8 mouse cellular contexts compared by ENCODE assay signal in the genomic region with DNA sequence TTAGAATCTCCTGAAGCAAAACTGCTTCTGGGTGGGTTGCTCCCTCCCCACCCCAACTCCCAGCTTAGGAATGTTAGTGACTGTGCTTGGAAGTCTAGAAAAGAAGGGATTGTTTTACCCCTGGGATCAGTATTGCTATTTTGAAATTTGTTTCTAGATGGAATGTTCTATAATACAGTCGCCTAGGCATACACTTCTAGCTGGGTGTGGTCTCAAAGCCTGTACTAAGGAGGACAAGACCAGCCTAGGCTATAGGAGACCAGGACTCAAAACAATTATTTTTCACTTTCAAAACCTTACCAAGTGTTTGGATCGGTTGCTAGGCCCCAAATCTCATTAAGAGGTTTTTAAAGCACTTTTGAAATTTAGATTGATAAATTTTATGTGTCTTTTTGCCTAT. TPM values are rescaled to one million over a fixed set of nuclear protein-coding genes. Genes with fewer than 3 reads are reported as not detected.
DNase-seq lines count a peak whose midpoint lies in the region; ATAC-seq lines count a peak whose summit lies in the region.

No protein-coding gene starts in this region.

- peak overlapping the region; percentile 78 for H3K27ac ChIP-seq in kidney, embryonic 16.5 days (ENCODE audit: low read length)
- H3K27ac ChIP-seq in embryonic facial prominence, embryonic 10.5 days (replicated peaks): peak overlapping the region; percentile 97
- peak overlapping the region; percentile 47 for H3K27ac ChIP-seq in hindbrain, embryonic 15.5 days (replicated peaks)
- H3K27ac ChIP-seq in midbrain, embryonic 16.5 days (ENCODE audit: low read length): 0 out of 2 replicates have a peak overlapping the region, but pooled peaks have one; percentile 1

- peaks cover 6% of the 10 kb centered on the region for H3K36me3 ChIP-seq in kidney, embryonic 16.5 days (ENCODE audit: insufficient read depth, low read length)
- H3K36me3 ChIP-seq in embryonic facial prominence, embryonic 10.5 days (replicated peaks): peaks cover 25% of the 10 kb centered on the region
- no peaks in the 10 kb centered on the region for H3K36me3 ChIP-seq in hindbrain, embryonic 15.5 days
- H3K36me3 ChIP-seq in midbrain, embryonic 16.5 days (ENCODE audit: control insufficient read depth, insufficient read depth, low read length): no peaks in the 10 kb centered on the region

- no peak for DNase-seq in kidney, postnatal 36 days
- no peak for DNase-seq in embryonic facial prominence, embryonic 10.5 days (ENCODE audit: low spot score)
- DNase-seq in left cerebral cortex, postnatal 36 days (ENCODE audit: low spot score in 2 of 2): no peak
- no peak for DNase-seq in cerebellum, adult 8-10 months
- no peak for DNase-seq in frontal cortex, postnatal 25 days (ENCODE audit: low spot score in 2 of 2)

- intact Hi-C loops in left cerebral cortex, postnatal 36 days (cut with DNase I): no loop called here

- H3K4me1 ChIP-seq in kidney, embryonic 16.5 days (ENCODE audit: insufficient read depth, low read length): peaks cover 25% of the 10 kb centered on the region
- H3K4me1 ChIP-seq in embryonic facial prominence, embryonic 10.5 days: peaks cover 45% of the 10 kb centered on the region
- peaks cover 14% of the 10 kb centered on the region; the same call in 1 of the 2 replicates for H3K4me1 ChIP-seq in hindbrain, embryonic 15.5 days (replicated peaks)
- H3K4me1 ChIP-seq in midbrain, embryonic 16.5 days (ENCODE audit: control insufficient read depth, insufficient read depth, low read length): peaks cover 11% of the 10 kb centered on the region

- H3K9ac ChIP-seq in kidney, embryonic 16.5 days (replicated peaks; ENCODE audit: low read length): peak overlapping the region; percentile 59
- H3K9ac ChIP-seq in hindbrain, embryonic 15.5 days: 0 out of 2 replicates have a peak overlapping the region, but pooled peaks have one; percentile 8
- H3K9ac ChIP-seq in midbrain, embryonic 16.5 days (ENCODE audit: low read depth, low read length): peak overlapping the region; percentile 8

- H3K4me2 ChIP-seq in kidney, embryonic 16.5 days (replicated peaks; ENCODE audit: low read depth, low read length): peak overlapping the region; percentile 52
- H3K4me2 ChIP-seq in hindbrain, embryonic 15.5 days: peak overlapping the region; percentile 92
- peak overlapping the region; percentile 52 for H3K4me2 ChIP-seq in midbrain, embryonic 16.5 days (ENCODE audit: low read length)

- WGBS in kidney, embryonic 16.5 days: 58% methylated on average over 2 of the region's 2 CpGs
- 64% methylated on average over 2 of the region's 2 CpGs for WGBS in embryonic facial prominence, embryonic 10.5 days
- 64% methylated on average over 2 of the region's 2 CpGs for WGBS in hindbrain, embryonic 15.5 days
- WGBS in midbrain, embryonic 16.5 days: 63% methylated on average over 2 of the region's 2 CpGs

- H3K27me3 ChIP-seq in kidney, embryonic 16.5 days (ENCODE audit: insufficient read depth, low read length): no peaks in the 10 kb centered on the region
- H3K27me3 ChIP-seq in embryonic facial prominence, embryonic 10.5 days (replicated peaks; ENCODE audit: low read depth, poor library complexity, severe bottlenecking): no peaks in the 10 kb centered on the region
- no peaks in the 10 kb centered on the region for H3K27me3 ChIP-seq in hindbrain, embryonic 15.5 days
- H3K27me3 ChIP-seq in midbrain, embryonic 16.5 days (ENCODE audit: control insufficient read depth, insufficient read depth, low read depth, low read length): no peaks in the 10 kb centered on the region

- no peaks in the 10 kb centered on the region for H3K9me3 ChIP-seq in kidney, embryonic 16.5 days (ENCODE audit: low read length)
- no peaks in the 10 kb centered on the region for H3K9me3 ChIP-seq in embryonic facial prominence, embryonic 10.5 days
- H3K9me3 ChIP-seq in hindbrain, embryonic 15.5 days: no peaks in the 10 kb centered on the region
- no peaks in the 10 kb centered on the region for H3K9me3 ChIP-seq in midbrain, embryonic 16.5 days (replicated peaks; ENCODE audit: control insufficient read depth, low read length, poor library complexity, severe bottlenecking)

- peak; percentile 7; the same call in 1 of the 2 replicates for ATAC-seq in kidney, embryonic 16.5 days (ENCODE audit: low FRiP score, low TSS enrichment)
- peak; percentile 16 for ATAC-seq in hindbrain, embryonic 15.5 days (ENCODE audit: low FRiP score, low read depth)
- ATAC-seq in midbrain, embryonic 16.5 days: peak; percentile 38

- peak overlapping the region; percentile 95 for H3K4me3 ChIP-seq in kidney, embryonic 16.5 days (ENCODE audit: low read length)
- H3K4me3 ChIP-seq in embryonic facial prominence, embryonic 10.5 days: peak overlapping the region; percentile 94
- H3K4me3 ChIP-seq in hindbrain, embryonic 15.5 days: peak overlapping the region; percentile 75
- peak overlapping the region; percentile 83 for H3K4me3 ChIP-seq in midbrain, embryonic 16.5 days (ENCODE audit: low read depth, low read length)

RNA-seq across cellular contexts. Expression of a gene that starts 0.6 kb away (rescaled TPM):
- polyA plus RNA-seq in kidney, embryonic 16.5 days (2015; fragmentation: Nextera tagmentation; extraction: Ambion mirVana): 58.9 and 63.9 TPM in 2 replicates
- polyA plus RNA-seq in embryonic facial prominence, embryonic 10.5 days (2016; fragmentation: Nextera tagmentation; extraction: Ambion mirVana): 82.4 and 85.0 TPM in 2 replicates
- 13.6 and 13.9 TPM in 2 replicates for polyA plus RNA-seq in hindbrain, embryonic 15.5 days (2015; fragmentation: Nextera tagmentation; extraction: Ambion mirVana)
- 5.8 and 9.4 TPM in 2 replicates for polyA plus RNA-seq in midbrain, embryonic 16.5 days (2015; fragmentation: Nextera tagmentation; extraction: Ambion mirVana)
- 1 to 10 TPM in 1 of 2 experiments, under 1 TPM in 1; 0.96 to 1.1 TPM for total RNA-seq in left cerebral cortex, postnatal 36 days (2021)

RNA-seq across cellular contexts. Expression of a gene that starts 28.5 kb away (rescaled TPM):
- 25.3 and 26.6 TPM in 2 replicates for polyA plus RNA-seq in kidney, embryonic 16.5 days (2015; fragmentation: Nextera tagmentation; extraction: Ambion mirVana)
- 4.2 and 4.6 TPM in 2 replicates for polyA plus RNA-seq in embryonic facial prominence, embryonic 10.5 days (2016; fragmentation: Nextera tagmentation; extraction: Ambion mirVana)
- polyA plus RNA-seq in hindbrain, embryonic 15.5 days (2015; fragmentation: Nextera tagmentation; extraction: Ambion mirVana): 13.8 and 15.7 TPM in 2 replicates
- 16.1 and 18.2 TPM in 2 replicates for polyA plus RNA-seq in midbrain, embryonic 16.5 days (2015; fragmentation: Nextera tagmentation; extraction: Ambion mirVana)
- total RNA-seq in left cerebral cortex, postnatal 36 days (2021): 100 to 1,000 TPM; 111 to 126 TPM

Comparison
In these comparisons a context has a peak if more than half of its experiments do, and no peak if none do; other contexts are left out.
1. H3K27ac ChIP-seq: peak in every context shown above with its lines; median percentile 97 in embryonic facial prominence, embryonic 10.5 days; 78 in kidney, embryonic 16.5 days; 47 in hindbrain, embryonic 15.5 days; 1 in midbrain, embryonic 16.5 days.
2. H3K9ac ChIP-seq: peak in every context shown above with its lines; median percentile 59 in kidney, embryonic 16.5 days; 8 in hindbrain, embryonic 15.5 days; 8 in midbrain, embryonic 16.5 days.